Mouse (Mus musculus) Patski (cell line): ENCODE results near the gene Ccdc65. TPM values are rescaled to one million over a fixed set of nuclear protein-coding genes. Genes with fewer than 3 reads are reported as not detected.

Experiments used
- ATAC-seq: fragments of 100-300 bp; one replicate; pipeline ENCODE4 v1.8.0; 2021
- CTCF ChIA-PET: fragments of 350-600 bp; sonication (Branson Sonifier 250); formaldehyde crosslinking; loops from one replicate; lab custom pipeline; 2022; ENCODE audit warnings: inconsistent platforms; lab: Charles Lee
- POLR2A ChIA-PET: fragments of 350-600 bp; sonication (Branson Sonifier 250); formaldehyde crosslinking; loops from one replicate; lab custom pipeline; 2022; ENCODE audit warnings: antibody characterized with exemption, inconsistent platforms; lab: Charles Lee
- DNase-seq: peaks from one replicate; pipeline ENCODE4 v3.0.0-alpha.2; 2011; ENCODE audit warnings: low read depth, low spot score
- H3K27me3 ChIP-seq: fragments of 371-371 bp; one replicate; pipeline ENCODE4 v1.5.1; 2021
- CTCF ChIP-seq: fragments of 100-300 bp; IDR thresholded peaks from one replicate; pipeline ENCODE4 v1.5.1; 2021
- in situ Hi-C: fragments of 300-500 bp; cut with MboI; formaldehyde crosslinking; loops from 3 replicates; pipeline ENCODE4 v1.11.1; 2018; ENCODE audit warnings: low pct_unique_long_range_greater_than_20kb, mixed read lengths
- polyA plus RNA-seq: library from polyadenylated mRNA; unstranded; gene quantifications from one replicate; pipeline ENCODE4 v1.2.3, GENCODE M21; 2021

Gene Ccdc65
- polyA plus RNA-seq = 7.6 TPM

- in situ Hi-C loops = loop anchor here (5.0 kb wide), 1 partner anchor 79 kb away; the partner anchor contains the start of gene Wnt1
- ATAC-seq (no peak), DNase-seq (peak; percentile 69)
- TF ChIP-seq CTCF = peak; percentile 83
- ChIA-PET CTCF (interaction anchor here (0.6 to 2.2 kb wide), 5 partner anchors 9 to 112 kb away, joined by 3 to 8 read pairs (median 3); no protein-coding TSS in a partner anchor), POLR2A (interaction anchor here (0.6 to 0.7 kb wide), 3 partner anchors 12 to 45 kb away, joined by 3 to 5 read pairs (median 3); no protein-coding TSS in a partner anchor)
- H3K27me3 ChIP-seq = no peaks in the 10 kb centered on the region
Observed at GRCm38 (mm10) chr15:98707766-98708372, at the start of gene Ccdc65. Gene Ccdc65, plus strand, starts transcription at chr15:98708207.

GRCm38 (mm10) chr15:98662198-98662566 is 45.8 kb upstream of the Ccdc65 start:
- ATAC-seq = no peak
- CTCF ChIA-PET = interaction anchor here (3.0 kb wide), 1 partner anchor 37 kb away, joined by 16 read pairs; no protein-coding TSS in a partner anchor
- in situ Hi-C loops = loop anchor here (5.0 kb wide), 1 partner anchor 125 kb away; the partner anchor contains the start of gene Wnt1
- TF ChIP-seq CTCF = peak; percentile 29
- no peaks in the 10 kb centered on the region for H3K27me3 ChIP-seq
- POLR2A ChIA-PET = interaction anchor here (0.5 to 1.0 kb wide), 3 partner anchors 17 to 154 kb away, joined by 3 to 7 read pairs (median 3); no protein-coding TSS in a partner anchor
- DNase-seq = no peak

GRCm38 (mm10) chr15:98662567-98663545 is 45.2 kb upstream of the Ccdc65 start, which contains the start of gene Ddx23:
Gene Ddx23, minus strand, starts transcription at chr15:98662894.
- in situ Hi-C loops = loop anchor here (5.0 kb wide), 1 partner anchor 124 kb away; the partner anchor contains the start of gene Wnt1
- TF ChIP-seq CTCF = no peak
- H3K27me3 ChIP-seq = no peaks in the 10 kb centered on the region
- ChIA-PET POLR2A (interaction anchor here (0.5 to 1.0 kb wide), 5 partner anchors 15 to 155 kb away, joined by 3 to 7 read pairs (median 3); no protein-coding TSS in a partner anchor), CTCF (interaction anchor here (0.8 to 3.0 kb wide), 7 partner anchors 11 to 137 kb away, joined by 3 to 16 read pairs (median 4); no protein-coding TSS in a partner anchor)
- ATAC-seq (peak; percentile 90), DNase-seq (peak; percentile 79)

GRCm38 (mm10) chr15:98664042-98664907 is 43.7 kb upstream of the Ccdc65 start:
- ATAC-seq = no peak
- ChIA-PET POLR2A (interaction anchor here (0.7 kb wide), 1 partner anchor 22 kb away, joined by 5 read pairs; no protein-coding TSS in a partner anchor), CTCF (interaction anchor here (0.6 to 2.7 kb wide), 16 partner anchors 9 to 149 kb away, joined by 3 to 10 read pairs (median 4); partner anchors contain the start of gene Rnd1)
- TF ChIP-seq CTCF = peak; percentile 66
- no peaks in the 10 kb centered on the region for H3K27me3 ChIP-seq
- in situ Hi-C loops = loop anchor here (5.0 kb wide), 1 partner anchor 123 kb away; the partner anchor contains the start of gene Wnt1
- DNase-seq = no peak

DNA sequence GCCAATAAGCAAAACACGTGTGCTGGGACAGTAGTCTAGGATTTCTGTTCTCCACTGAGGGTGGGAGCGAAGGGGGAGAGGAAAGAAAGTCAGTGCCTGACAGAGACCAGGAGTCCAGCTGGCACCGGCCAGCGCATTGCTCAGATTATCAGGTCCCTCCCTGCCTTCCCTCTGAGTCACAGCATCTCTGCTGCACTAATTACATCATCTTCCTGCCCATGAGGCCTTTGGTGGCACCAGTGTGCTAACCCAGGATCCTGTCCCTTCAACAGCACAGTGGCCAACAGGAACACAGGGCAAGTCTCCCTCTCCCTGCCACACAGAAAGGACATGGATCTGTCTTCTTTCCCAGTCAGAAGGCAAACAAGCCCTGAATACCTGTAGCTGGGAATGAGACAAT is 35.4 kb upstream of the Ccdc65 start:
- DNase-seq (peak; percentile 44), ATAC-seq (peak; percentile 38)
- CTCF ChIA-PET = interaction anchor here (0.9 kb wide), 1 partner anchor 30 kb away, joined by 3 read pairs; no protein-coding TSS in a partner anchor
- TF ChIP-seq CTCF = no peak
- POLR2A ChIA-PET = interaction anchor here (0.7 kb wide), 1 partner anchor 59 kb away, joined by 4 read pairs; no protein-coding TSS in a partner anchor
- in situ Hi-C loops = no loop called here
- H3K27me3 ChIP-seq = no peaks in the 10 kb centered on the region

DNA sequence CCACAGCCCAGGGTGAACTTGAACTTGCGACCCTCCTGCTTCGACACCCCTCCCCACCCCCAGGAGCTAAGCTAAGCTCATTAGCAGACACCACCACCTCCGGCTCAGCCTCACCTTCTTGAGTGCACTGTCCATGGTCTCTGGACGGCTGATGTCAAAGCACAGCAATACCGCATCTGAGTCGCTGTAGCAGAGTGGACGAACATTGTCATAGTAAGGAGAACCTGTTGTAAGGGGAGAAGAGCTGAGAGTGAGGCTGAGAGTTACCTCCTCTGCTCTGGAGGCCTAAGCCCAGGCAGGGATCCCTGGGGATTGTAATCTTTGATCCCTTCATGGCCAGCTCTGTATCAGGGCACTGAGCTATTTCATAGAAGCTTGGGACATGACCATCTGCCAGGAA is 34.3 kb upstream of the Ccdc65 start:
- no peak for TF ChIP-seq CTCF
- ATAC-seq (no peak), DNase-seq (no peak)
- ChIA-PET POLR2A (interaction anchor here (1.2 kb wide), 1 partner anchor 89 kb away, joined by 3 read pairs; the partner anchor contains the start of gene Arf3), CTCF (interaction anchor here (1.0 kb wide), 1 partner anchor 10 kb away, joined by 4 read pairs; no protein-coding TSS in a partner anchor)
- in situ Hi-C loops = no loop called here
- no peaks in the 10 kb centered on the region for H3K27me3 ChIP-seq

DNA sequence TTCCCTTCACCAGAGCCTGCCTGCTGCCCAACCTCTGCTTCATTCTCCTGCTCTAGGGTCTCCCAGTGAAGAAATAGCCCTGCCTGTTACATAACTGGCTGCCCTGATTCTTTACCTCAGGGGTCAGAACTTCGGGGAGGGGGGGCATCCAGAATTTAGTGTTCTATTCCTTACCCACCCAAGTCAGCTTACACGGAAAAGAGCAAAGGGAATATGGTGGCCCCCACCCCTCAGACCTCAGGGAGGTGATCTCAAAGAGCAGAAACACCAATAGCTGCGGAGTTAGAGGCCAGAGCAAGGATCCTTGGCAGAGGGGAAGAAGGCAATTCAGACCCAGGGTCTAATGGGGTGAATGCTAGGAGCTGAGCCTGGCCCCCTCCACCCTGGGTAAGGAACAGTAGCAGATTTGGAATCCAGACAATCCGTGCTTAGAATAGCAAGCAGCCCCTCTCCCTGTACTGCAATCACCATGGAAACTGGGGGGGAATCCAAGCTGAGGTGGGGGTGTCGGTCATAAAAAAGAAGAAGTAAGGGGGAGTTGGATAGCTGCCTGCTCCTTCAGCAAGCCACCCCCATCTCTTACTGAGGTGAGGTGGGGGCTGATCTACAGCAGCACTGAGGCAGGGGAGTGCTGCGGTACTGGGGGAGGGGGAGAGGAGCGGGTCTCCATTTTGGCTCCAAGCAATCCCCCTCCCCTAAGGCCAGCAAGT is 33.6 kb upstream of the Ccdc65 start:
- in situ Hi-C loops = no loop called here
- no peak for DNase-seq
- H3K27me3 ChIP-seq = no peaks in the 10 kb centered on the region
- POLR2A ChIA-PET = interaction anchor here (1.2 kb wide), 1 partner anchor 89 kb away, joined by 3 read pairs; the partner anchor contains the start of gene Arf3
- ATAC-seq = no peak
- no peak for TF ChIP-seq CTCF
- CTCF ChIA-PET = no interaction called here

DNA sequence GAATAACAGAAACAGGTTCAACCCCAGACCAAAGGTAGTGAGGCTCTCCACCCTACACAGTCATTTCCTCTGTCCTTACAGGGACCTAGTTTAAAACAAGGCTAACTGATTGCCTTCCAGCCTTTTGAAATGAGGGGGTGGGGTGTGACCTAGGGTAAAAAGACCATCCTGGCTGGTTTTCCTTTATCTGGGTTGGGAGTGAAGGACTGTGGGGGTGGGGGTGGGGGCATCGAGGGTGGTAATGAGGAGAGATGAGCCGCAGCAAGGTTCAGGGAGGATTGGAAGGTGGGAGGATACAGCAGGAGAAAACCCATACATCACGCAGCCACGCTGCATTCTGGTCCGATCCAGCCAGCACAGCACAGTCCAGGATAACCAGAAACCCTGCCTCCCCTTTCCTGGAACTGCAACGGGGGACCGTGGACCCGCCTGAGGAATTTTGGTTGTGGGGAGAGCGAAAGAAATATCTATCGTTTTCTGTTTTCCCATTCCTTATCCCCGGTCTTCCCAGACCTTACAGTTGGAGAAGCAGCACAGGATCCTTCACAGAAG is 32.9 kb upstream of the Ccdc65 start:
- in situ Hi-C loops = no loop called here
- CTCF ChIA-PET = interaction anchor here (1.1 kb wide), 1 partner anchor 23 kb away, joined by 4 read pairs; no protein-coding TSS in a partner anchor
- no peak for DNase-seq

More for the DNA sequence above, 32.9 kb upstream of the Ccdc65 start:
- no peaks in the 10 kb centered on the region for H3K27me3 ChIP-seq
- POLR2A ChIA-PET = interaction anchor here (1.0 kb wide), 1 partner anchor 20 kb away, joined by 4 read pairs; no protein-coding TSS in a partner anchor
- TF ChIP-seq CTCF = no peak
- ATAC-seq = no peak
